Mouse (Mus musculus): ENCODE results near the gene Serpinb1c.

- TF ChIP-seq CTCF (IDR thresholded peaks at IDR 0.05; ENCODE audit: control insufficient read depth, insufficient read depth, insufficient read length) (no peak), MAX (IDR thresholded peaks at IDR 0.05) (no peak), MYOD1 (IDR thresholded peaks at IDR 0.05; ENCODE audit: control insufficient read depth, insufficient read length, low read depth) (no peak), MYOG (IDR thresholded peaks at IDR 0.05; ENCODE audit: control insufficient read depth, extremely low read depth, insufficient read length) (no peak)
These were observed 48.4 kb downstream of the Serpinb1c start for GRCm38 (mm10) chr13:32849531-32850123.
